Mouse (Mus musculus) urinary bladder, postnatal 0 days (tissue): Measurements from ENCODE around the gene Tnfaip8l3. TPM values are rescaled to one million over a fixed set of nuclear protein-coding genes. Genes with fewer than 3 reads are reported as not detected.

Experiments used
- polyA plus RNA-seq: library from polyadenylated mRNA; unstranded; fragments of >200 nt; fragmentation: Nextera tagmentation; extraction: Ambion mirVana; gene quantifications from 2 replicates; pipeline ENCODE4 v1.2.1, GENCODE M21; 2015

Gene Tnfaip8l3
- 1.1 and 1.2 TPM in 2 replicates for polyA plus RNA-seq

GRCm38 (mm10) chr9:54068032-54068649 is at the start of gene Tnfaip8l3:
TSS of gene Tnfaip8l3 (minus strand) at chr9:54068388.

GRCm38 (mm10) chr9:53975122-53975518 is 93.1 kb downstream of the Tnfaip8l3 start, which contains the start of gene Elmod1:
TSS of gene Elmod1 (minus strand) at chr9:53975301.

Other genes starting within 250 kb of the Tnfaip8l3 start
- 0.40 and 0.65 TPM in 2 replicates for gene Sln, start 218.2 kb downstream of the Tnfaip8l3 start, polyA plus RNA-seq
- gene Elmod1, start 93.1 kb downstream of the Tnfaip8l3 start, polyA plus RNA-seq: 0.11 TPM in 1 of 2 replicates, not detected in the other
- not detected in 2 replicates for gene Cyp19a1, start 199.7 kb upstream of the Tnfaip8l3 start, polyA plus RNA-seq
- not detected in 2 replicates for gene Gldn, start 218.1 kb upstream of the Tnfaip8l3 start, polyA plus RNA-seq